Mouse (Mus musculus) adrenal gland, adult (tissue): Measurements from ENCODE around the gene Tmed11.
"Not testable (repeated sequence)": the region's sequence is repeated elsewhere in the genome, so short reads cannot be mapped to it uniquely, and the experiment has no call there.

Experiments used
- DNase-seq, 2 experiments: peaks; one replicate each; pipeline ENCODE4 v3.0.0; 2022 to 2023; ENCODE audit warnings: low spot score in 1 of 2; ENCODE audit not compliant: inconsistent age in 2 of 2

Gene Tmed11

GRCm38 (mm10) chr5:108795263-108795662, at the start of gene Tmed11:
Gene Tmed11 (minus strand): TSS chr5:108795363.
- DNase-seq: not testable (repeated sequence)

DNA sequence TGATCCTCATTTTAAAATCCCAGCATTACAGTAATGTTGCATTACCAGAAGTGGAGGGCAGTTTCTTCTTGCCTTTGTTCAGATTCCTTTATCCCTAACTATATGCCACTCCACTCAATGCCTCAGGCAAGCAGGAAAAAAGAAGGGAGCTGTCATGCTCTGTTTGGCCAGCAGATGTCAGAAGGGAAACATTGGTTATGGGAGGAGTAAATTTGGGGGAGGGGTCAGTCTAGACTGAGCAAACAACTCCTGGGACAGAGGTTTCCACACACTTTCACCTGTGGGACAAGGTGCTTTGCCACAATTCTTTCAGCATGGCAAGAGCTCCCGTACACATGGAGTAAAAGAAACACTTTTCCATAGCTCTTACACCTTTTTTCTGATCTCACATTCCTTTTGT, 41.0 kb upstream of the Tmed11 start:
- peak; percentile 16 to 65 for DNase-seq

DNA sequence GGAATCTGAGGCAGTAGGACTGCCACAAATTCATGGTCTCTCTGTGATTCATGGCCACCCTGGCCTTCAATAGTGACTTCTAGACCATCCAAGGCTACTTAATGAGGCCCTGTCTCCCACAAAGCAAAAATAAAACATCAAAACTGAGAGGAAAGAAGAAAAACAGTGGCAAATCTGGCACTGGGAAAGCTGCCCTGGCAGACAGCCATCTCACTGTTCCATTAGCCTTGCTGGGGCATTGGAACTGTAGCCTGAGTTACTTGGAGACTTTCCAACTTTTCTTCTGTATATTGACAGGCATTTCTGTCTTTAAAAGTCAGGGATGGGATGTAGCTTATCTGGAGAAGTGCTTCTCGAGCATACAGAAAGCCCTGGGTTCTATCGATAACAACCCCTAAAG, 28.1 kb upstream of the Tmed11 start:
- peak; percentile 48 to 74 for DNase-seq

DNA sequence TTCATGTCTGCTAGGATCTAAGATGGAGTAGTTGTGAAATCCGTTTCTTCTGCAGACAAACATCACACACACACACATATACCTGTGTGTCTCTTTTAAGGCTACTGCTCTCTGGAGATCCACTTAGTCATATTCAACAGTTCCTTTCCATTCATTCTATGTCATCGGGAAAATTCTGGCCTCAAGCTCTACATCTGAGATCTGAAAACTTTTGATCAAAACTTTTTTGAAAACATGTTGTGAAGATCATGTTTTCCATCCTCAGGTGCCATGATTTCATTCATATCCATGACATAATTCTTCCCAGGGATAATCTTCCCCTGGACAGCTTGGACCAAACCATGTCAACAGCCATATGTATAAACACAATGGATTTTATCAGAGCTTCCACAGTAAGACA, 13.6 kb upstream of the Tmed11 start, which contains the start of gene Vmn2r8:
Gene Vmn2r8, minus strand, starts transcription at position 101 of the 400 bp plus-strand sequence.
- not testable (repeated sequence) for DNase-seq

DNA sequence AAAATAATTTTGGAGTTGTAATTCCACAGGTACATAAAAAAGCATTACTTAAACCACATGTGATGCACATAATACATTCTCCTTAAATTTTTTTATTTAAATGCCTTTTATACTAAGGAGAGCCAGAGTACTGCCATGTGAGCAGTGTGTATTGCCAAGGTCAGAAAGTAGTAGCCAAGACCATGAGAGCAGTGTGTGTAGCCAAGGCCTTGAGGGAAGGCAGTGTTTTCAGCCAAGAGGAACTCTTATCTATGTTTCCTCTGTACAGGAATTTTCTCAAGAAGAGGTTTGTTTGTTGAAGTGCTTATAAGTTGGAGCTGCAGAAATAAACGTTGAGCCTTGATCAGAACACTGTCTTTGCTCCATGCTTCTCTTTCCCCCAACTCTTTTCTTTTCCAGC, 8.5 kb upstream of the Tmed11 start:
- DNase-seq: peak; percentile 27 to 61

DNA sequence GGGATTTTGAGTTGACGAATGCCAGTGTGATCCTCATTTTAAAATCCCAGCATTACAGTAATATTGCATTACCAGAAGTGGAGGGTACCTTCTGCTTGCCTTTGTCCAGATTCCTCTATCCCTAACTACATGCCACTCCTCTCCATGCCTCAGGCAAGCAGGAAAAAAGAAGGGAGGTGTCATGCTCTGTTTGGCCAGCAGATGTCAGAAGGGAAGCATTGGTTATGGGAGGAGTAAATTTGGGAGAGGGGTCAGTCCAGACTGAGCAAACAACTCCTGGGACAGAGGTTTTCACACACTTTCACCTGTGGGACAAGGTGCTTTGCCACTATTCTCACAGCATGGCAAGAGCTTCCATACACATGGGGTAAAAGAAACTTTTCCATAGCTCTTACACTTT, 4.8 kb downstream of the Tmed11 start:
- DNase-seq: peak; percentile 34 to 65

- no peak for DNase-seq
These were observed 20.4 kb downstream of the Tmed11 start, which contains the start of gene Rnf212 for GRCm38 (mm10) chr5:108774630-108775306. Gene Rnf212 (minus strand): TSS chr5:108774982.

DNA sequence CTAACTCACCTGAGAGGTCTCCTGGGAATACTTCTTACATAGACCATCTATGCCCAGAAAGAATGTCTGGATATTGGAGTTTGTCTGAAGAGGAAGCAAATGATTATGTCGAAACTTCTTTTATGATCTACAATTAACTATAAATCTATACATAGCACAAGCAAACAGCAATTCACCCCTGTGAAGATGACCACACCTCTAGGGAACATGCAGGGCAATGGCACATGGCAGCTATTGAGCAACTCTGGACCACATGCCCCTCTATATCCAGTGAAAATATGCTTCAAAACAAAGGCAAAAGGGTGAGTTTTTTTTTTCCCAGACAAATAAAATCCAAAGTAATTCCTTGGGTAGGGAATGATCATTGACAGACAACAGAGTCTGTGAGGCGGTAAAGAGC, 35.2 kb downstream of the Tmed11 start:
- DNase-seq: no peak

GRCm38 (mm10) chr5:108758396-108758795, 36.8 kb downstream of the Tmed11 start:
- DNase-seq: peak; percentile 10 to 61

DNA sequence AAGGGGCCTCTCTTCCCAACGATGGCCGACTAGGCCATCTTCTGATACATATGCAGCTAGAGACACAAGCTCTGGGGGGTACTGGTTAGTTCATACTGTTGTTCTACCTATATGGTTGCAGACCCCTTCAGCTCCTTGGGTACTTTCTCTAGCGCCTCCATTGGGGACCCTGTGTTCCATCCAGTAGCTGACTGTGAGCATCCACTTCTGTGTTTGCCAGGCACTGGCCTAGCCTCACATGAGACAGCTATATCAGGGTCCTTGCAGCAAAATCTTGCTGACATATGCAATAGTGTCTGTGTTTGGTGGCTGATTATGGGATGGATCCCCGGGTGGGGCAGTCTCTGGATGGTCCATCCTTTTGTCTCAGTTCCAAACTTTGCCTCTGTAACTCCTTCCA, 43.9 kb downstream of the Tmed11 start:
- DNase-seq: not testable (repeated sequence)

- no peak for DNase-seq
These were observed 44.6 kb downstream of the Tmed11 start for GRCm38 (mm10) chr5:108750328-108751210.

- no peak for DNase-seq
These were observed 50.5 kb downstream of the Tmed11 start for GRCm38 (mm10) chr5:108744629-108745028.

DNA sequence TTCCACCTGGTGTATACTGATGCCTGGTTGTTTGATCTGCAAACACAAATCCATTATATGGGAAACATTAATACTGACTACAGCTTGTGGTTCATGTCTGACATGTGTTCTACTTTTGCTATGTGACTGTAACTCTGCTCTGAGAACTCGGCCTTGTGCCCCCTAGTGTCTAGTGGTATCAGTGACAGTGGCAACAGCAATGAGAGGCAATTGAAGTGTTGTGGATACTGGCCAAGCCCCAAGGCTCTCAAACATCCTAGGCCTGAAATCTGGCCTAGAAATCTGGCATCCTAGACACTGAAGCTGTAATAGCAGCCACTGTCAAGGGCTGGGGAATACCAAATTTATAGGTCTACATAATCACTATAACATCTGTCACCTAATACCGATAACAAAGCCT, 51.3 kb downstream of the Tmed11 start:
- no peak for DNase-seq

DNA sequence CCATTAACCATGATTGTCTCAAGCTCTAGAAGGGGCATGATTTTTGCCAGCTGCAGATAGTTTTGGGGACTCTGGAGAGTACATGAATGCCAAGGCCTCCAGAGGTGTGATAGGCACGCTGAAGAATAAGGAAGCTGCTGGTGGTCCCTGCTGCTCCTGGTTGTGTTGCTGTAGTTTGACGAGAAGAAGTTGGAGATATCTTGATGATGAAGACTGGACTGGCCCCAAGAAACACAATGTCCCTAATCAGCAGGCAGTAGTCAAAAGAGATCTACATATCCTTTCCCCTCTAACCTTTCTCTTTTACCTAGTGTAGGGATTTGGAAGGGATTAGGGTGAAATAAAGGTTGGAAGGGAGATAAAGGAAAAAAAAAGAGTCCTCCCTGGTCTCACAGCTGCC, 52.6 kb downstream of the Tmed11 start:
- no peak for DNase-seq

GRCm38 (mm10) chr5:108741844-108742243, 53.3 kb downstream of the Tmed11 start:
- DNase-seq: no peak

- no peak for DNase-seq
These were observed 67.7 kb downstream of the Tmed11 start for GRCm38 (mm10) chr5:108727425-108727824.
